Mouse (Mus musculus) embryonic fibroblast, embryonic 13.5 days (primary cell): ENCODE measurements around the gene Ftl1-ps1.

Experiments
- CTCF ChIP-seq: IDR thresholded peaks from 2 replicates; pipeline ENCODE4 v1.5.1; 2011; ENCODE audit warnings: mild to moderate bottlenecking, control low read depth, low read length, moderate library complexity, borderline replicate concordance; ENCODE audit not compliant: insufficient read depth
- POLR2A ChIP-seq: IDR thresholded peaks from 2 replicates; pipeline ENCODE4 v1.6.1; 2011; ENCODE audit warnings: low read depth, mild to moderate bottlenecking, control low read depth, low read length, moderate library complexity

DNA sequence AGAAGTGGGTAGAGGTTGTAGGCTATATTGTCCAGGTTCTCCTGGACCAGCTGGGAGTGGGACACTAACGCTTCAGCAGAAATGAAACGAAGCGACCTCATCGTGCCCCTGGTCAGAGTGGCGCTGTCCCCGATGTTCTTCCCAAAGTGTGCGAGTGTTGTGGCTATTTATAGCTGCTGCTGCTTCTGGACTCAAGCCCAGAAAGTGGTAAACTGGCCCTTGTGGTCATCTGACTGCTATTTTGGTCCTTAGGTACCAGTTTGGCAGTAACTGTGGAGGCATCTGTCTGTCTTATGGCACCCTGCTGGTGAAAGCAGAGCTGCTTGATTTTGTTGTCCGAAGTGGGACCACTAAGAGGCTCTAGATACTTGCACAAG is 35.6 kb upstream of the Ftl1-ps1 start, which contains the start of gene Lrrc14b:
- TF ChIP-seq CTCF: no peak
- no peak for TF ChIP-seq POLR2A
